Mouse (Mus musculus) myocyte (in vitro differentiated cells): ENCODE measurements around the gene Gkap1.

ENCODE experiments used
- POLR2A ChIP-seq: IDR thresholded peaks from one replicate; pipeline ENCODE4 v1.6.1; 2011; ENCODE audit warnings: low read depth, mild to moderate bottlenecking, control low read depth, moderate library complexity; ENCODE audit not compliant: insufficient read length
- TCF3 ChIP-seq: IDR thresholded peaks from one replicate; pipeline ENCODE4 v1.6.1; 2011; ENCODE audit warnings: low read depth, control low read depth; ENCODE audit not compliant: insufficient read length

GRCm38 (mm10) chr13:58212530-58212929, 63.0 kb downstream of the Gkap1 start:
- TF ChIP-seq POLR2A (no peak), TCF3 (no peak)
